Mouse (Mus musculus) limb, embryonic 10.5 days (tissue): ENCODE results near the gene Ackr4. TPM values are rescaled to one million over a fixed set of nuclear protein-coding genes. Genes with fewer than 3 reads are reported as not detected.

Experiments
- DNase-seq: peaks from one replicate; pipeline ENCODE4 v3.0.0-alpha.2; 2017; ENCODE audit warnings: low spot score
- H3K27ac ChIP-seq: fragments of 300-500 bp; sonication (generic); 2 replicates; pipeline ENCODE4 v1.5.1; 2016; ENCODE audit warnings: mild to moderate bottlenecking
- H3K27me3 ChIP-seq: fragments of 300-500 bp; sonication (generic); 2 replicates; pipeline ENCODE4 v1.6.1; 2016; ENCODE audit warnings: low read depth, mild to moderate bottlenecking; ENCODE audit not compliant: poor library complexity, severe bottlenecking
- H3K36me3 ChIP-seq: fragments of 300-500 bp; sonication (generic); 2 replicates; pipeline ENCODE4 v1.6.1; 2016; ENCODE audit warnings: mild to moderate bottlenecking, moderate library complexity
- H3K4me1 ChIP-seq: fragments of 300-500 bp; sonication (generic); 2 replicates; pipeline ENCODE4 v1.6.1; 2016
- H3K4me3 ChIP-seq: fragments of 300-500 bp; sonication (generic); 2 replicates; pipeline ENCODE4 v1.5.1; 2016; ENCODE audit warnings: mild to moderate bottlenecking, moderate library complexity
- H3K9me3 ChIP-seq: fragments of 300-500 bp; sonication (generic); replicated peaks from 2 replicates; pipeline ENCODE4 v1.6.1; 2016; ENCODE audit warnings: mild to moderate bottlenecking
- WGBS: fragments of 180-500 bp; shearing (Covaris S2); methylation state at CpG from one replicate; pipeline ENCODE4 v1.1.7; 2016; 5-methylcytosine and 5-hydroxymethylcytosine counted together
- polyA plus RNA-seq: library from polyadenylated mRNA; unstranded; fragments of >200 nt; fragmentation: Nextera tagmentation; extraction: Ambion mirVana; gene quantifications from 2 replicates; pipeline ENCODE4 v1.2.1, GENCODE M21; 2016

Ackr4 gene
- 0.34 and 0.54 TPM in 2 replicates for polyA plus RNA-seq

DNA sequence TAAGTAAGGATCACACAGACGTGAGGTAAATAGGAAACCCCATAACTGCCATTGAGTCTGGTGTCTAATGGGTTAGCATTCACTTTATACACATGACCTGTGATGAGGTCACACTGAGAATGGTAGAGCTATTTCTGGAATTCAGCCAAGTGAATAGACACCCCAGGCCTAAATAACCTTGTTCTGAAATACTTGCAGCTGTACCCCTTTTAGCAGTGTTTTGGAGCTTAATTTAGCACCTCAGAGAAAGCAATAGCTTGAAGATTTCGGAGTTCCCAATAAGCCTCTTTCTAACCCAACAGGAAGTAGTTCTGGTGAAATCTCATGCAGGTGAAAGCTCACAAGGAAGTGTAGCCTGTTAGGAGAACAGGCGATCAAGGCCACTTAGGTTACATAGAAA, at the start of gene Ackr4:
Ackr4 (minus strand) TSS at position 101 of the 400 bp plus-strand sequence.
- no peak for DNase-seq
- Histone ChIP-seq H3K27ac (no peak within 1 kb of the TSS), H3K4me3 (no peak within 1 kb of the TSS), H3K9me3 (no peaks in the 10 kb centered on the region), H3K36me3 (no peaks in the 10 kb centered on the region), H3K27me3 (no peaks in the 10 kb centered on the region), H3K4me1 (peaks cover 17% of the 10 kb centered on the region)
- 93% methylated on average over 3 of the region's 3 CpGs for WGBS

DNA sequence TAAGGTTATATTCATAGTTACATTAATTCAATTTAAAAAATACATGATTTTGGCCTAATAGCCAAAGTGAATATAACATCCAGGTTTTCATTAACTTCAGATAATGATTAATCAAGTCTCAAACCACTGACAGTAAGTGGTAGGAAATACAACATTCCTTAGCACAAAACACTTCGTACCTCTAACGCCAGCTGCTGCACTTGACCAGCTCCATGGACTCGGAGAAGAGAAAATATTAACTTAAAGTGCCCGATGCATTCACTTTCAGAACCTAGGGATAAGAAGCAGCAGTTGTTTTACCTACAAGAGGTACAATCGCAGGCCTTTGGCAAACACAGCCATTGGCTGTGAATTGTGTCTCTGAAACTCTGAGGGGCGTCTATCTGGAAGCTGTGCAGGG, 45.6 kb upstream of the Ackr4 start:
- H3K4me3 ChIP-seq, result no peak overlapping the region
- H3K27me3 ChIP-seq, result no peaks in the 10 kb centered on the region
- H3K9me3 ChIP-seq, result no peaks in the 10 kb centered on the region
- no peak overlapping the region for H3K27ac ChIP-seq
- 95% methylated on average over 6 of the region's 6 CpGs for WGBS
- no peaks in the 10 kb centered on the region for H3K4me1 ChIP-seq
- peaks cover 90% of the 10 kb centered on the region for H3K36me3 ChIP-seq
- DNase-seq, result no peak

DNA sequence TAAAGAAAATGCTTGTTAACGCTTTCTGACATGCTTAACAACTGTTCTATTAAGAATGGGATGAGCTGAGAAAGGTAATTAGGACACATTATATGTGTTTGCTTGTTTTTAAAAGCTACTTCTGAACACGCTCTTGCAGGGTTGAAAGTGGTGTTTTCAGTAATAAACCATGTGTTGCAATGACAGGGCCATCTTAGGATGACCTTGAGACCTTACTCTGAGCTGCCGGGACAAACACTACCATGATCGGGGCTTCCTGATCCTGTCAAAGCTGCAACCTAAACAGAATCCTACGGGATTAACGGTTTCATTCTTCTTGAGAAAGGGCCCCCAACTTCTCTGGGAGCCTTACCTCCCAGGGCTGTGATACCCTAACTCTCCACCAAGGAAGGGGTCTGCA, 44.9 kb upstream of the Ackr4 start:
- no peaks in the 10 kb centered on the region for H3K4me1 ChIP-seq
- H3K9me3 ChIP-seq, result no peaks in the 10 kb centered on the region
- 94% methylated on average over 6 of the region's 6 CpGs for WGBS
- peaks cover 90% of the 10 kb centered on the region for H3K36me3 ChIP-seq
- no peak overlapping the region for H3K27ac ChIP-seq
- DNase-seq, result no peak
- no peaks in the 10 kb centered on the region for H3K27me3 ChIP-seq
- no peak overlapping the region for H3K4me3 ChIP-seq

DNA sequence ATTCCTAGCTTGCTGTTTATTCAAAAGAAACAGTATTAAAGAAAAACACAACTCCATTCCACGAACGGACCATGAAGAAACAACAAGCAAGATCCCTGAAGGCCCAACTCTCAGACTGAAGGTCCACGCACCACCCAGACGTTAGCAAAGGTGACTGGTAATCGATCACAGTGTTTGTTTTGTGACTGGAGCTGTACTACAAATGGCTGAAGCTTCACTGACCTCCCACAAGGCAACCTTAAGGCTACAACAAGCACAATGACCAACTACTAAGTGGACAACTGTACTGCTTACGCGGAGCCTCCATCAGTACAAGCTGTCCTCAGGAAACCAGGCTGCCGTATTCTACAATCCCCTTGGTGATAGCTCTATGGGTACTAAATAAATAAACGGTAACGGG, 43.3 kb upstream of the Ackr4 start:
- 94% methylated on average over 10 of the region's 10 CpGs for WGBS
- Histone ChIP-seq H3K4me1 (no peaks in the 10 kb centered on the region), H3K27ac (no peak overlapping the region), H3K9me3 (no peaks in the 10 kb centered on the region), H3K27me3 (no peaks in the 10 kb centered on the region), H3K4me3 (no peak overlapping the region), H3K36me3 (peaks cover 90% of the 10 kb centered on the region)
- DNase-seq, result no peak

DNA sequence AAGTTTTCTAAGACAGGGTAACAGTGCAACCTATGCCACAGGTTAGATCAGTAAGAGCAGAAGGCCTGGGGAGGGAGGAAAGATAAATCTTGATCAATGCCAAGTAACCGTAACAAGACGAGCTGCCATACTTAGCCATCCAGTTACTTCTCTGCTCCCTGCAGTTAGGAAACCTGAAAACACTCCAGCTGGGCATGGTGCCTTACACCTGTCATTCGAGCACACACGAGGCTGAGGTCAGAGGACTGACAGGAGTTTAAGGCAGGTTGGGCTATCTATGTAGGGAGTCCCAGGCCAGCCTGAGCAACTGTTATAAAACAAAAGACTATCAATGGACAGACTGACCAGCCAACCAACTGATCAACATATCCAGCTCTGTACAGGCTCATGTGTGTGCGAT, 39.2 kb upstream of the Ackr4 start:
- H3K4me1 ChIP-seq, result no peaks in the 10 kb centered on the region
- H3K9me3 ChIP-seq, result no peaks in the 10 kb centered on the region
- H3K27me3 ChIP-seq, result no peaks in the 10 kb centered on the region
- DNase-seq, result no peak
- no peak overlapping the region for H3K4me3 ChIP-seq
- no peak overlapping the region for H3K27ac ChIP-seq
- WGBS, result 89% methylated on average over 5 of the region's 5 CpGs
- peaks cover 91% of the 10 kb centered on the region for H3K36me3 ChIP-seq

DNA sequence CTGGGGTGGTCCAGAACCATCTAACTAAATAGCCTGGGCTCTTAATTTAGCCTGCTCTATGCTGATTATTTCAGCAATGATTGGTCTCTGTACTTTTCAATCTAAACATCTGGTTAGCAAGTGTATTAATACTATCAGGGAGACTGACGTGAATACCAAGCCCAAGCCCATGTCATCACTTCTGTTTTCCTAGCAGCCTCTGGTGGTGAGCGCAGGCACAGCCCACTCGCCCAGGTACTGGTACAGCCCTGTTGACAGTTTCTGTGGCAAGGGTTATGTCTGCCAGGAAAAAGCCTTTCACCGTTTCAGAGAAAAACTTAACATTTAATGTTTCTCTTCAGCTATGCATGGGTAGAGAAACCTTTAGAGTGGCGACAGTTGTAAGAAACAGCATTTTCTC, 37.5 kb upstream of the Ackr4 start:
- H3K27me3 ChIP-seq, result no peaks in the 10 kb centered on the region
- H3K36me3 ChIP-seq, result peaks cover 93% of the 10 kb centered on the region
- H3K9me3 ChIP-seq, result no peaks in the 10 kb centered on the region
- DNase-seq, result no peak
- H3K27ac ChIP-seq, result no peak overlapping the region
- H3K4me1 ChIP-seq, result no peaks in the 10 kb centered on the region
- no peak overlapping the region for H3K4me3 ChIP-seq
- WGBS, result 89% methylated on average over 5 of the region's 5 CpGs

DNA sequence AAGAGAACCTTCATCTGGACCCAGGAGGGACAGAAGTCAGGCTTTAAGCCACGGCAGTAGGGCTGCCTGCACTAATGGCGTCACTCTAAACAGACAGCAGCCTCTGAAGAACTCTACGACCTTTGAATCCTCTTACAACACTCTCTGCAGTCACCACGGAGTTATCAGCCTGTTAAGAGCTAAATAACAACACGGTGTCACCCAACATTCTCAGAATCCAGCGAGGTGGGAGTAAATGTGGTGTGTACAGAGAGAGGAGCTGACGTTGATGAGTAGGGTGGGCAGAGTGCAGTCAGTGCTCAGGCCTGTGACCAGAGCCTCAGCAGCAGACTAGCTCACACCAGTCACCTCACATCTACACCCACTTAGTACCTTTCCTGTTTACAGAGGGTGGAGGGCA, 34.4 kb upstream of the Ackr4 start:
- no peak overlapping the region for H3K4me3 ChIP-seq
- no peaks in the 10 kb centered on the region for H3K4me1 ChIP-seq
- WGBS, result 77% methylated on average over 7 of the region's 7 CpGs
- H3K36me3 ChIP-seq, result peaks cover 98% of the 10 kb centered on the region
- no peak for DNase-seq
- no peaks in the 10 kb centered on the region for H3K27me3 ChIP-seq
- no peak overlapping the region for H3K27ac ChIP-seq
- H3K9me3 ChIP-seq, result no peaks in the 10 kb centered on the region

DNA sequence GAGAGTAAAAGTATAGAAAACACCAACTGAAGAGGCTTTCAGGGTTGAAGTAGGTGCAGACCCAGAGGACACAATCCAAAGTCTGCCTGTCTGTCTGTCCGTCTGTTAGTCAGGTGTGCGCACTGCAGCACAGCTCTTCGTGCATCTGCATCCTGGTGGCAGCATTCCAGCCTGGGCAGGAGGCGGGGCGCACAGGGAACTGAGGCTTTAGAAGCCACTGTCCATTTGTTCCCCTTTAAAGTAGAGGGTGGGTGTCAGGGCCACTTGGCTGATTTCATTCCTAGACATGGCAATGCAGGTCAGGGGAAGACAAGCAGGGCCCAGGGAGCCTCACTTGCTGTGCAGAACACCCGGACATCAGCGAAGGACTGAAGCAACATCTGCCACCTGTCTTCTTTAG, 30.6 kb upstream of the Ackr4 start:
- Histone ChIP-seq H3K36me3 (peaks cover 97% of the 10 kb centered on the region), H3K4me1 (no peaks in the 10 kb centered on the region), H3K27ac (no peak overlapping the region), H3K4me3 (no peak overlapping the region), H3K27me3 (no peaks in the 10 kb centered on the region), H3K9me3 (no peaks in the 10 kb centered on the region)
- no peak for DNase-seq
- 96% methylated on average over 7 of the region's 7 CpGs for WGBS

DNA sequence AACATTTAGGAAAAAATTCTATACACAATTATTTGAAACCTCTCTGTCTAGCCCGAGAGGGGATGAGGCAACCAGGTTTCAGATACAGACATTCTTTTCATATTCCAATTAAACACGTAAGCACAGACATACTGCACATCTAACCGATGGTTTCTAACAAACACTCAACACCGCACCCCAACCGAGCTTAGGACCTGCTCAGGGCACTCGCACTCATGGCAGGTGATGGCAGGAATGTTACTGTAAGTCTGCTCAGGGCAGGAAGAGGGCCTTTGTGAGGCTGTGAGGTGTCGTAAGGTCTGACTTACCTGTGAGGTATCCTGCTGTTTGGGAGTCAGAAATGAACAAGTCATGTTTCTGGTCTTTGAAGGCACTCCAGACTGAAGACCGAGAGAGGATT, 29.8 kb upstream of the Ackr4 start:
- DNase-seq, result no peak
- Histone ChIP-seq H3K4me1 (no peaks in the 10 kb centered on the region), H3K9me3 (no peaks in the 10 kb centered on the region), H3K36me3 (peaks cover 97% of the 10 kb centered on the region), H3K4me3 (no peak overlapping the region), H3K27me3 (no peaks in the 10 kb centered on the region), H3K27ac (no peak overlapping the region)
- 96% methylated on average over 8 of the region's 8 CpGs for WGBS

DNA sequence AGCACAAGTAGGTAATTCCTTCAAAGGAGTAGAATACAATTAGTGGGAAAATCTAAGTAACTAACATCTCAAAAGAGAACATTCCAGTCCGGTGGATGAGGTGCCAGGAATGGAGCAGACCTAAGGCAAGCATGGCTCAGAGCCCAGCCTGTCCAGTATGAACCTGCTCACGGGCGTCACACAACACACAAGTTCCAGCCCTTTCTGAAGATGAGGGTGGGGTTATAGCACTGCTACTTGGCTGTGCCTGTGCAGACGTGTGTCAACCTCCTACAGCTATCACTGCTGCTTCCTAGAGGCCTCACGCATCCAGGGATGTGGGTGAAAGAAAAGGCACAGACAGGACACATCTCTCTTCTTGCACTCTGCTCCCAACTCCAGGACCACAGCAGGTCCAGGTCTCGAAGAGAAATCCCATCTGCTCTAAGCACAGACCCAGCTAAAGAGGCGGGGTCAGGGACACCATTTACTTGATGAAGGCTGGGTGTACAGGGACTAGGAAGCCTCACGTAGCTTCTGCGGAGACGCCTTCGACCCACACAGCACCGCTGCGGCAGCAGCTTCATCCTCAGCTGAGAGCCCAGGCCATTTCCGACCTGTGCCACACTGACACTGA, 28.5 kb upstream of the Ackr4 start:
- Histone ChIP-seq H3K4me1 (no peaks in the 10 kb centered on the region), H3K27me3 (no peaks in the 10 kb centered on the region), H3K36me3 (peaks cover 97% of the 10 kb centered on the region), H3K27ac (no peak overlapping the region), H3K4me3 (no peak overlapping the region), H3K9me3 (no peaks in the 10 kb centered on the region)
- DNase-seq, result no peak
- 96% methylated on average over 14 of the region's 14 CpGs for WGBS

DNA sequence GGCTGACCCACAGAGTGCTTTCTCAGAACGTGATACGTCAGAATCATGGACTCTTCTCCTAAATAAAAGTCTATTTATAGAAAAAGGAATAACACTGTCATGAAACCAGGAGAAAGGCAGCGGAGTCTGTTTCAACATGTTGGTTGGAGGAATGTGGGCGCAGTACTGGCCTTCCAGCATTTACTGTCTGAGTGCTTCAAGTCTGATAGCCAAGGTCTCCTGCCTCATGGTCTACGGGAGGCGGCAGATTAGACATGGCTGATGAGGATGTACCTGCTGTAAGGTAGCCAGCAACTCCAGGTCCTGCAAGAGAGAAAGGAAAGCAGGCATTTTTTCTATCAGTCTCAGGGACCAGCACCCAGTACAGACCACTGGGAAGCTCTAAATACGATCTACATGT, 25.4 kb upstream of the Ackr4 start:
- no peak overlapping the region for H3K4me3 ChIP-seq
- no peaks in the 10 kb centered on the region for H3K4me1 ChIP-seq
- no peak for DNase-seq
- no peaks in the 10 kb centered on the region for H3K9me3 ChIP-seq
- 95% methylated on average over 7 of the region's 7 CpGs for WGBS
- no peaks in the 10 kb centered on the region for H3K27me3 ChIP-seq
- H3K27ac ChIP-seq, result no peak overlapping the region
- peaks cover 75% of the 10 kb centered on the region for H3K36me3 ChIP-seq

DNA sequence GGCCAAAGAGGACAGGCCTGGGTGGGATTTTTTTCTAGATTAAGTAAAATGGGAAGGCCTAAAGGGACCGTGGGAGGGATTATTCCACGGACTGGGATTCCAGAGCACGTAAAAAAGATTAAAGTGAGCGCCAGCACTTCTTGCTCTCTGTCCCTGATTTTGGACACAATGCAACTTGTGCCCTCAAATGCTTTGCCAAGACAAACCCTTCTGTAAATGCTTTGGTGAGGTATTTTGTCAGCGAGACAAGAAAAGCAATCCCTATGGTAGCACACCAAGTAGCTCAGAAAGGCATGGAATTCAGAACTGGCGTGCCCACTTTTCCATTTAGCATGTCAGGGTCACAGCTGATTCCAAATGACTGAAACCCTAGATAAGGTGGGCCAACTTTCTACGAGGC, 22.2 kb upstream of the Ackr4 start:
- Histone ChIP-seq H3K9me3 (no peaks in the 10 kb centered on the region), H3K27ac (no peak overlapping the region), H3K4me3 (no peak overlapping the region), H3K4me1 (no peaks in the 10 kb centered on the region), H3K36me3 (peaks cover 44% of the 10 kb centered on the region), H3K27me3 (no peaks in the 10 kb centered on the region)
- DNase-seq, result no peak
- 91% methylated on average over 7 of the region's 7 CpGs for WGBS

DNA sequence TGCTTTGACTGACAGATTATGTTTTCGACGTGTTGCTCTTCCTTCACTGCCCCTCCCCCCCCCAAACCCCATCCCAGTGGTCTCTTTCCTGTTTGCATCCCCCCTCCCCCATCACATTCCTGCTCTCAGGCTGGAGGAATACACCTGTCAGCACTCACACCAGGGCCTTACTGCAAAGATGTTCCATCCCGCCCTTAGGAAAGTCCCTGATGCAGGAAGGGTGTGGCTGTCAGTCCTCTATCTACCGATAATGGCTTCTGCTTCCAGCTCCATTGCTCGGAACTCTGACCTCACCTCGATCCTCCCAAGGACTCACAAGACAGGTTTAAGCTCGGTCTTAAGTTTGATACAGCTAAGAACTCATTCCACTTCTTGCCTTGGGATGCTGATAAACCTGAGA, 19.9 kb upstream of the Ackr4 start:
- 87% methylated on average over 7 of the region's 7 CpGs for WGBS
- no peaks in the 10 kb centered on the region for H3K9me3 ChIP-seq
- peaks cover 22% of the 10 kb centered on the region for H3K36me3 ChIP-seq
- no peak overlapping the region for H3K27ac ChIP-seq
- no peaks in the 10 kb centered on the region for H3K4me1 ChIP-seq
- DNase-seq, result no peak
- no peaks in the 10 kb centered on the region for H3K27me3 ChIP-seq
- no peak overlapping the region for H3K4me3 ChIP-seq

DNA sequence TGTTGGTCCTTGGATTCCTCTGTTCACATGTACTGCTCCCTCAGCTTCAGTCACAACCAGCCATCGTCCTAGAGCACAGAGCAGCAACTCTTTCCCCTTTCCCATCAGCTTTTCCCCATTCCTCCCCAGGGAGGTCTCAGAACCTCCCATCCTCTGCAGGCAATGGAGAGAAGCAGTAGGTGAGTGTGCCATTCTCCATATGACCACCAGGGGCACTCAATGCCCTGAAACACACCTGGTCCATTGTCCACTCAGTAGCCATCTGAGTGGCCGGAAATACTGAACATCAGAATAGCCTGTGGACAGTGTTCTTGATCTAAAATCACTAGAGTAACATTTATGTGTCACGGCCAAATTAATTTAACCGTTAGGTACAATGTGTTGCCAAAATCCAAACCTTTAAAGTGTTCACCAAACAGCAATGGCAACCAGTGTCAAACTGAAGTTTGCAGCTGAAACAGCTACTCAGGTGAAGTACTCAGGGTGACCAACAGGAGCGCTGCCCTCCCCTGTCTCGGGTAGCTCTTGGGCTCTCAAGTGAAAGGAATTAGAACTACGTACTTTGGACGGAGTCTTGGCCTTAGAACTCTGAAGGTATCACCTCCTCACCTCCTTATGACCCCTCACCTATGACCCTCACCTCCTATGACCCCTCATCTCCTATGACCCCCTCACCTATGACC, 17.7 kb upstream of the Ackr4 start:
- Histone ChIP-seq H3K4me3 (no peak overlapping the region), H3K4me1 (no peaks in the 10 kb centered on the region), H3K27me3 (no peaks in the 10 kb centered on the region), H3K36me3 (peaks cover 2% of the 10 kb centered on the region; the same call in 1 of the 2 replicates), H3K27ac (no peak overlapping the region), H3K9me3 (no peaks in the 10 kb centered on the region)
- WGBS, result 82% methylated on average over 8 of the region's 8 CpGs
- DNase-seq, result no peak
